Mouse (Mus musculus) left cerebral cortex, postnatal 36 days (tissue): Measurements from ENCODE around the gene Fam234b. TPM values are rescaled to one million over a fixed set of nuclear protein-coding genes. Genes with fewer than 3 reads are reported as not detected.
A peak's percentile ranks its signal among the peaks of the same experiment; 100 is the strongest.

Experiments used
- DNase-seq, 2 experiments: peaks; one replicate each; pipeline ENCODE4 v3.0.0; 2021 to 2022; ENCODE audit warnings: low spot score in 2 of 2, mixed read lengths in 1 of 2
- intact Hi-C: fragments of 180-260 bp; cut with DNase I; formaldehyde crosslinking; loops from one replicate; pipeline ENCODE4 v1.15.1; 2025
- total RNA-seq, 2 experiments: library from RNA; stranded (reverse); gene quantifications; 2 replicates each; pipeline ENCODE4 v1.2.3; 2021

Fam234b gene
- total RNA-seq, 2 experiments from 2014 or later, result 159 to 171 TPM

DNA sequence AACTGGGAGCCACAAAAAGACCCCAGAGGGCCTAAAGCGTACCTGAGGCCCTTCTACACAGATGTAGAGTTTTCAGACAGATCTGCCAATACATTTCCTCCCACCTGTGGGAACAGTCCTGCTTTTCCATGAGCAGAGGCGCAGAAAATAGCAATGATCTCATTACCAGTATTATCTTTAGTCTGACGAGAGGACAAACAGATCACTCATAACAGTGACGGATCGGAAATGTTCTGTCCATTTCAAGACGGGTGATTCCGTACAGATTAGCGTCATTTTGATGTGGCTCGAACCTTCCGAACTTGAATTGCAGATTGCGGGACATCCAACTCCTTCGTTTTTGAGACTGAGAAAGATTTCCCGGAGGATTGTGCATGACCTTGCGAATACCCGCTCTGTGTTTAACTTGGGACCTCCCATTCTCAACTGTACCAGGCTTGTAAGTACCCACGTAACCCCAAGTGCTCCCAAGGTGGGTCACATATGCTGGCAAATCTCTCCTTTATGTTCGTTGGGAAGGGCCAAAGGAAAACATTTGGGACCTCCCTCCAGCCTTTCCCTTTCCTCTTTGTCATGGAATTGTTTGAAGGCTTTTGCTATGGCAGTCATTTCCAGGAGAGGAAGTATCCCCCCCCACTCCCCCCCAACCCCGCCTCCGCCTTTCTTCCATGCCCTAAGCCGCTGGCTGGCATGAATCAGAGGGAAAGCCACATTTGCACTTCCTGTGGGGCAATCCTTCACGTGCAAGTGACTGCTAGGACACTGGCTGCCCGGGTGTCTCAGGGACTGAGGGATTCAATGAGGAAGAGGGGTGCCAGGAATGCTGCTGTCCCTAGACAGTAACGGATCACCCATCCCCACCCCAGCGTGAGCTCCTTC is 54.3 kb downstream of the Fam234b start:
- no peak for DNase-seq
- intact Hi-C loops, result no loop called here

DNA sequence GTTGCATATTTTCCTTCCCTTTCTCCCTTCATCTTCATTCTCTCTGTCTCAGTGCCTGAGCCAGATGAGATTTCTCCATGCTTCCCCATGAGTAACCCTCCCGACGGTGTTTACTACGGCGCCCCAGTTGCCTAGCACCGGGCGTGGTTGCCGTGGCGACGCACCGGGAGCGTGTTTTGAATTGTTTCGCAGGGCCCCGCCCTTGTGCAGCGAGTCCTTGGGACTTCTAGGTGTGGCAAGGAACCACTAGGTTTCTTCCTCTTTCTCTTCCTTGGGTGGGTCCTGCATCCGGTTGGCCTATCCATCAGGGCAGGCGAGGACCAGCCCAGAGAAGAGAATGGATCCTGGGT is 54.9 kb downstream of the Fam234b start:
- DNase-seq, result peak; percentile 77 to 83
- intact Hi-C loops, result no loop called here

DNA sequence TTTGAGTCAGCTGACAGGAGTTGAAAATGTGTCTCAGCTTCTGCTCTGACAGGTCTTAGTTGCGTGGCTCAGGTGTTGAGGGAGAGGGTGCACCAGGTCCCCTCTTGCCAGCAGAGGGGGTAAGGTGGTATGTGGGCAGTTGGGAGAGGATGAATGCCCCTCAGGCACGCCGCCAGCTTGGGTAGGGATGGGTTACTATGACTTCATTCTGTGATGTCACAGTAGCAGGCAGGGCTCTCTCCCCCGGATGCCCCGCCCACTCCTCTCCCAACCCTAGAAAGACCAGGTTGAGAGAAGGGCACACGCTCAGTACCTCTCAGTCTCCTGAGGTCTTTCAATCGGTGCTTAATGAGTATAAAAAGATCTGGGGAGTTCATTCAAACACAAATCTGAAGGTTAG is 56.4 kb downstream of the Fam234b start, which contains the start of gene Gsg1:
Gene Gsg1 (minus strand): TSS at position 199 of the 400 bp plus-strand sequence.
- no peak for DNase-seq
- intact Hi-C loops, result no loop called here

DNA sequence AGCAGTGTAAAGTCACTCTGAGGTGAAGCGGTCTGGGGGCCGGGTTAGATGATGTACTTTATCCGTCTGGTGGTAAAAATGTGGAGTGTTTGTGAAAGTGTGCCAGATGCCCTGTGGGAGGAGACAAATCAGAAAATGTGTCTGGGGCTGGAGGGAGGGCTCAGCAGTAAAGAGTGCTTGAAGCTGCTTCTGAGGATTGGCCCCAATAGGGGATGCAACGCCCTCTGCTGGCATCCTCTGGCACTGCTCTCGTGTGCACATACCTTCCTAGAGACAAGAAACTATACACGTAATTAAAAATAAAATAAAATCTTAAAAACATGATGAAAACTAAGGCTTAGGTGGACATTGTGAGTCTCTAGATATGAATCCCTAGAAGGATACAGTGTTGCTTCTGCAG is 62.7 kb downstream of the Fam234b start:
- intact Hi-C loops, result no loop called here
- no peak for DNase-seq

DNA sequence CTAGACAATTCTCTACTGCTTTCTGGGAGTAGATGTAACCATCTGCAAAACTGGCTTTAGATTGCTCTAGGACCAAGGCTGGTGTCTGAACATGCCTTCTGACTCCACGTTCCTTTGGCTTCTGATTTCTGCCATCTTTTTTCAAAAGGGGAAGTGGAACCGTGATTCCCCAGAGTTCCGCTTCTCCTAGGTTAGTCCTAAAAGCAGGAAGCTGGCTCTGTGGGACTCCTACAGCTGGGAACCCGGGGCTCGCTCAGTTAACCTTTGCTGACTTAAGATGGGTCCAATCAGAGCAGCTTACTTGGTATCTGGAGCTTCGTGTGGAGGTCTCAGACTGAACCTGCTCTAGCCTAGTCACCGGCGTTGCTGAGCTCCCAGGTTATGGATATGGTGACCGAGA is 63.3 kb downstream of the Fam234b start:
- DNase-seq, result no peak
- intact Hi-C loops, result no loop called here

DNA sequence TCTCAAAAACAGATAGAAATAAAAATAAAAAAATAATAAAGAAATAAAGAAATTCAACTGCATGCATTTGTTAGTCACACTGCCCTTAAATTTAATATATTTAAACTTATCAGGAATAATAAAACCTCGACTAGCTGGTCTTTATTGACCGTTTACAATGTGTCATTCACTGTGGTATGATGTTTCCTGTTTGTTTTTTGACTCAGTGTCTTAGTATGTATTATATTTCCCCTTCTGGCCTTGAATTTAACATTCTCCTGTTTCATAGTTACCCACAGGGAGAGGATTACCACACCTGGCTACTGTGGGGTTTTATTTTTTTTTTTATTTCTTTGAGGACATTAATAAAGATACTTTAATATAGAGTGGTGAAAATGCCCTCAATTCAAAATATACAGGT is 64.8 kb downstream of the Fam234b start:
- no peak for DNase-seq
- intact Hi-C loops, result no loop called here

DNA sequence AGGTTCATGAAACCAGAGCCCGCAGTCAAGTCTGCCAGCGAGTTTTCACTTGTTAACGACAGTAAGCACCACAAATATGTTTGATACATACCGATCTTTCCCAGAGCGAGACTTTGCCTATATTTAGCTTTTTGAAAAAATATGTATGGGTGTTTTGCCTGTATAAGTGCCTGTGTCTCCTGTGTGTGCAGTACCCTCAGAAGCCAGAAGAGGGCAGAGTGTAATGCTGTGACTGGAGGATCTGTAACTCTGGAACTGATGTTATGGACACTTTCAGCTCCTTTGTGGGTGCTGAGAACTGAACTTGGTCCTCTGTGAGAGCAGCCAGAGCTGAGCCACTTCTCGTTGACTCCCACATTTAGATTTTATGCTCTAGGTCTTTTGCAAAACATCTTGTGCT is 66.4 kb downstream of the Fam234b start:
- intact Hi-C loops, result no loop called here
- DNase-seq, result no peak

DNA sequence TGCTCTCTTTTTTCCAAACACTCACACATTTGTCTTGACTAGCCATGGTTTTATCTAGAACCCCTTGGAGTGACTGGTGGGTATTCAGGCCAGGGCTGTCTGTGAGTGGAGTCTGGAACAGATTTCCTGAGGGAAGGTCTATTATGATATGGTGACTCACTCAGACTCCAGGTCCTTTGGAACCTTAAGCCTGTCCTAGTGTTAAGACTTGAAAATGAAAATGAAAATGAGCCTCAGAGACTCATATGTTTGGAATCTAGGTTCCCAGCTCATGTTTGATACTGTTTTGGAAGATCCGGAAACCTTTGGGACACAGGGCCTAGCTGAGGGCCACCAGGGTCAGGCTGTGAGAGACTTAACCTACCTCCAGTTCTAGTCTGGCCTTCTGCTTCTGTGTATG is 68.3 kb downstream of the Fam234b start:
- no peak for DNase-seq
- intact Hi-C loops, result no loop called here

DNA sequence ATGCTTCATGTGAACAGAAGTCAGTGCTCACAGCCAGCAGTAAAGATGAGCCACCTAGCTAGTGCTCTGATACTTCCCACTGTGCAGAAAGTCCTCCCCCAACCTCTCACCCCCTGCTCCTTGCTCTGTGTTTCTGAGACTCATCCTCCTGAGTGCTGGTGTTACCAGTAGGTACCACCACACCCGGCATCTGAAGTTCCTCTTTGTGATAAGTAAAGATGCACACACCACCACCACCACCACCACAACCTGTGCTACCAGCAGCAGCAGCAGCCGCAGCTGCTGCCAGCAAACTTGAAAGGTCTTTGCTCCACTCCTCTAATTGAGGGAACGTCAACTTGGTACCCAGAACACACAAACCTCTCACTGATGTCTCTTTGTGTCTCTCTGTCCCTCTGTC is 69.4 kb downstream of the Fam234b start:
- intact Hi-C loops, result no loop called here
- DNase-seq, result no peak

DNA sequence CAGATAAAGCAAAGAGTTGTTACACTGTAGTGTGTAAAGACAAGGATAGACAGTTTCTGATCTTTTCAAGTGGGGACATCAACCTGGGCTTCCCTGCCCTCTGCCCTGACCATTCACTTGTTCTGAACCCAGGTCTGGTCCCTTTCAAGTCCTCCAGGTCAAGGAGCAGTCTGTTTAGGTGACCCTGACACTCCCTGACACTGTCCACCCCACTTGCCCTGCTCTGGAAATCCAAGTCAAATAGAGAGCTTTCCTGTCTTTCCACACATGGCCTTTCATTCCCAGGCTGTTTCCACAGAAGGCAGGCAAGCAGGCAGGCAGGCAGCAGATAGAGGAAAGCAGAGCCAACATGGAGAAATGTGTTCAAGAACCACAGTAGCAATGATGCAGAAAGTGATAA is 70.6 kb downstream of the Fam234b start:
- intact Hi-C loops, result no loop called here
- no peak for DNase-seq

DNA sequence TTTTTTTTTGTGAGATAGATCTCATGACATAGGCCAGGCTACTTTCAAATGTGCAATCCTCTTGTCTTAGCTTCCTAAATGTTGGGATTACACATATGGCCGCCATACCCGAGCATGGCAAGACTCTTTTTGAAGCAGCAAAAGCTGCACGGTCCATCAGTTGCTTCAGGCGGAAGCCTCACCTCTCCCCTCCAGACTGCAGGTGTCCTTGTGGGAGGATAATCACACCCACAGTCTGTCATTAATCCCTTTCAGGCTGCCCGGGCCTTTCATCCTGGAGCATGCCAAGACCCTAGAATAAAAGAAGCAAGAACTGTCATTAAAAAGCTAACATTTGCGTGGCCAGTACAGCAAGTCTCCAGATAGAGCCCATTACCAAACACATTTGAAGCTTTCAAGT is 71.8 kb downstream of the Fam234b start:
- intact Hi-C loops, result no loop called here
- no peak for DNase-seq

DNA sequence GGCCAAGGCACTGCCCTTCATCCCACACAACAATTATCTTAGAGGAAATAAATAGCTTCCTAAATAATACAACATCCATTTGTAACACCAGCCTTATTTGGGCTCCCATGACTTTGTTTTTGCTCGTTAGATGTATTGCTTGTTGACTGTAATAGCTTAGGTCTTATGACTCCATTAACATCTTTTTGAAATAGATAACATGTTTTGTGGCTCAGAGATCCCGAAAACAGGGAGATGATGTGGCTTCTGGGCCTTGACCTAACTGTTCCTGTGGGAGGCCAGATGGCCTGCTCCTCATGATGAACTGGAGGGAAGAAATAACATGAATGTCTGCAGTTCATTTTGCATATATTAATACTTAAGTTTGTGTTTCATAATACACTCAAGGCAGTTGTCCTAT is 74.0 kb downstream of the Fam234b start:
- DNase-seq, result no peak
- intact Hi-C loops, result no loop called here

DNA sequence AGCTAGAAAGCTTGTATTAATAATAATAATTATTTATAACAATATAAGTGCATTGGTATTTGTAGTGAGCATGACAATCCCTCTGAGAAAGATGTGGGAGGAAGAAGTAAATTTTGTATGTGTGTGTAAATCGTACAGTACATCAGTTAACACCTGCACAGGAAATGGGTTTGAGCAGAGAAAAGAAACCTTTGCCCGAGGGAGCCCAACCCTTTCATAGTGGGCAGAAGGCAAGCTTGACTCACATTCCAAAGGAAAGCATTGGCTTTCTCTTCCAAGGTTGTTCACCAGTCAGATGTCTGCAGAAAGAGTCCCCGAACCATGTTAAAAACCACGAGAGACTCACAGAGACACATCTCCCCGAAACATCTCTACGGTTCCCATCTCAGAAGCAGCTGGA is 75.3 kb downstream of the Fam234b start:
- intact Hi-C loops, result no loop called here
- DNase-seq, result no peak

DNA sequence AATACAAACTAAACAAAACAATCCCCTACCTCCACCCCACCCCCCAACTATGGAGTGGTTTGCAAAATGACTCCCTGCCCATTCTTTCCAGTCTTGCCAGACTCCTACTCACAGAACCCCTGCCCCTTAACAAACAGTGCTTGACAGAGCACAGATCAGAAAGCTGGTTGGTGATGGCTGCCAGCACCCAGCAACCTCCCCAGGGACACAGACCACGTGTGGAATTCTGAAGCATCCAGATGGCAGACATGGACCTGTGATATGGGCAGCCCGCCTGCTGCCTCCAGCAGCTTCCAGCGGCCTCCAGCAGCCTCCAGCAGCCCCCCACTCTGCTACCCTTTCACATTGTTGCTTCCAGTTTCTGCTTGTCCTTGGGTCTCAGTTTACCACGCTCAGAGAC is 77.5 kb downstream of the Fam234b start:
- intact Hi-C loops, result no loop called here
- no peak for DNase-seq

DNA sequence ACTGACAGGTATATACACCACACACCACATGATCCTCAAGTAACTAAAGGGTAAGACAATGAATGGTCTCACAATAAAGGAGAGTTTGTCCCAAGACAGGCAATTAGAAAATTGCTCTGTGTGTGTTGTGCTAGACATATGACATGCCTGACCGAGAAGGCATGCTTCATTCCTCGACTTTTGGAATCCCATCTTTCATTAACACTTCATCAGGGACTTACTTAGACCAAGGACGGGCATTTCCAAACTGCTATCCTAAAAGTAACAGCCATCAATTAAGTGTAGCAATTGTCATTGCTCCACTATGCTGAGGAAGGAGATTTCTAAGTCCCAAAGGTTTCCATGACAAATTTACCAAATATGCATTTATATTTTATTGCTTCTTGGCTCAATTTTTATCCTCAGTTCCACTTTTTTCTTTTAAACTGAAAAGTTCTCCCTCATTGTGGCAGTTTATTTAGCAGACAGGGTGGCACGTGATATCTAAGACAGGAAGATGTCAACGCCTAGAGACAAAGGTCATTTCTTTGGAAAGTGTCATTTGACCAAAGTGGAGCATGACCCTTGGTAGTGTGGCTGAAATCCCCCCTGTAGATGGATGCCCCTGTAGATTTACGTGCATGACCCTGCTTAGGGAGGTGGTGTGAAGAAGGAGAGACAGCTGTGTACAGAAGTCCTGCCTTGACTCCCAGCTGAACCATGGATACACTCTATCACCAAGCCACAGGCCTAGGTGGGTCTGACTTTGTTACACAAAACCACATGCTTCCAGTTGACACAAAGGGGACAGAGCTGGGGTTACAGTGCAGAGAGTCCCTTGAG is 78.9 kb downstream of the Fam234b start:
- DNase-seq, result no peak
- intact Hi-C loops, result no loop called here

DNA sequence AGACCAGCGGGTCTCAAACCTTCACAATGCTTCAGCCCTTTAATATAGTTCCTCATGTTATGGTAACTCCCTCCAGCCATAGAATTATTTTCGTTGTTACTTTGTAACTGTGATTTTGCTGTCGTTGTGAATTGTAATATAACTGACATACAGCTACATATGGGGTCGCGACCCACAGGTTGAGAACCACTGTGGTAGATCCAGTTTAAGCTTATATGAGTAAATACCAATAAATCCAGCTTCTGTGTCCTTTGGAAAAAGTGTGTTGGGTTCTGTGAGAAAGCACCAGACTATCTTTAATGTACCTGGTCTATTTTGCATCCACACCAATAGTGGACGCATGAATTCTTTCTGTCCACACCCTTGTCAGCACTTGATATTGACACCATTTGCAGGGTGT is 80.5 kb downstream of the Fam234b start:
- intact Hi-C loops, result no loop called here
- no peak for DNase-seq

DNA sequence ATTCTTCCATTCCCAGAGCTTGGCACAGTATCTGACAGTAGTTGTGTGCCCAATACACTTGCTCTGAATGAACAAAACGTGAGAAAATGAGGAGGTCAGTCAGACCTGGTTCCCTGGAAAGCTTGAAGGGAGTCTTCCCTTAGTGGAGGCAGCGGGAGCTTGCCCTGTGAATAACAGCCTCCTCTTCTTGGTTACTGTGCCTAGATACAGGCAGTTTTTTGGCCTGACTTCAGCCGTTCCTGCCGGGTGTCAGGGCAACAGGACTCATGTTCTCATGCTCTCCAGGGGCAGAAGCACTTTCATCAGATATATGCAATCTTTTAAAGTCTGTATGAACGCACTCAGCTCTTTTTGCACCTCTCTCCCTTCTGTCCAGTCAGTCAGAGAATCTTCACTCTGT is 81.5 kb downstream of the Fam234b start:
- DNase-seq, result no peak
- intact Hi-C loops, result no loop called here

DNA sequence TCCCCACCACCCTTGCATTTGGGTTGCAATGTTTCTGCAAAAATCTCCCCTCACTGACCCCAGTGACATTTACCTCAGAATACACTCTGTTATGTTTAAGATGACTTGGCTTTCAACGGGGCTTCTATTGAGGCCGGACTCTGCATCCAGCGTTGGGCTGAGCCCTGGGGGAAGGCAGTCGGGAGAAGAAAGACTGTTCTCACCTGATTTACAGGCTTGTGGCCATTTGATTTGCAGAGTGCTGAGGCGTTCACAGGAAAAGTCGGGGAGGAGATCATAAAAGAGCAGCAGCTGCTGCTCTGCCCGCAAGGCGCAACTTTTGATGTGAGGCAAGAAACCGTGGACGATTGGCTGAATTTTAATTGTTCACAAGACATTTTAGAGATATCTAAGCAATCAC is 82.1 kb downstream of the Fam234b start:
- DNase-seq, result no peak

DNA sequence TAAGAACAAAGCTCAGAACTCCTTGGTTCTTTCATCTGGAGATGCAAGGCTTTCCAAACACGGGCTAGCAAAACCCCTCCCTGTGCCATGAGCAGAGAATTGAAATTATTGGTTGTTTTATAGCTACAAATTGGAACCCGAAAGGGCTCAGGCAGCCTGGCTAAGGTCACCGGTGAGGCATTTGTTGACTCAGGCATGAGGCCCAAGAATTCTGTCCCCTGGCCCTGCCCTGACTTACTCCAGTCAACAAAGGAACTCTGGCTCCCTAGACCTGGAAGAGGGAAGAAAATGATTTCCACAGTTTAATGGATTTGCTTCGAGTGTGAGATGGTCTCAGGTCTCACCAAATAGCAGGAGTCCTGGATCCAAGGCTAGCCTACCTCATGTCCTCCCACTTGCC is 94.6 kb downstream of the Fam234b start:
- intact Hi-C loops, result no loop called here
- no peak for DNase-seq

More for the DNA sequence above, 82.1 kb downstream of the Fam234b start:
- intact Hi-C loops, result no loop called here

DNA sequence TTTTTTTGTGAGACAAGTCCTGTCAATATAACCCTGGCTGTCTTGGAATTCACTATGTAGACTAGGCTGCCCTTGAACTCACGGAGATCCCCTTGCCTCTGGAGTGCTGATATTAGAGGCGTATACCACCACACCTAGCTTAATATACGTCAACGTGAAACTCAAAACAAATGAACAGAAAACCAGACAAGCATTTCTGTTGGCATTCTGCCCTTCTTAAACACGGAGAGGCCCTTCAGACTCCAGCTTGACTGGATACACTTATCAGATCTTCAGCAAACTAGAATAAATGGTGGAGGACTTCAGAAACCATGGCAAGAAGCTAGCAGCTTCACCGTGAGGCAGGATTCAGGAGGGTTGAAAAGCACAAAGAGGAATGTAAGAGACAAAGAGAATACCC is 96.4 kb downstream of the Fam234b start:
- intact Hi-C loops, result no loop called here

More for the DNA sequence above, 96.4 kb downstream of the Fam234b start:
- no peak for DNase-seq
